In genomic region chr17:73487380-73487779, GRCm38 (mm10) we compare ENCODE assay signal across 20 mouse cellular contexts.
DNase-seq lines count a peak whose midpoint lies in the region; ATAC-seq and TF ChIP-seq lines count a peak whose summit lies in the region.
"Had no signal": no experiment of that assay in that cellular context is flagged by ENCODE, and none has a peak within 500 bp of the region (broad histone marks: within the 10 kb centered on the region; RNA-seq: fewer than 3 reads in every experiment).

No protein-coding gene starts in this region.

- no peak for TF ChIP-seq EP300 in liver, postnatal 0 days (IDR thresholded peaks at IDR 0.05; ENCODE audit: low read depth)

- ATAC-seq in midbrain, embryonic 13.5 days = peak; percentile 55
- ATAC-seq in midbrain, embryonic 11.5 days (ENCODE audit: low FRiP score) = no peak
- peak; percentile 42 for ATAC-seq in hindbrain, embryonic 14.5 days (ENCODE audit: low FRiP score)
- peak; percentile 49; the same call in 1 of the 2 replicates for ATAC-seq in midbrain, embryonic 16.5 days
- no peak for ATAC-seq in liver, postnatal 0 days
- ATAC-seq: intestine, embryonic 15.5 days had no signal

- H3K27ac ChIP-seq in midbrain, embryonic 13.5 days = peak overlapping the region; percentile 68; the same call in 1 of the 2 replicates
- no peak overlapping the region for H3K27ac ChIP-seq in midbrain, embryonic 11.5 days (ENCODE audit: low read depth, low read length)
- H3K27ac ChIP-seq in hindbrain, embryonic 14.5 days = peak overlapping the region; percentile 74
- peak overlapping the region; percentile 51 for H3K27ac ChIP-seq in midbrain, embryonic 16.5 days (ENCODE audit: low read length)
- H3K27ac ChIP-seq in liver, postnatal 0 days (ENCODE audit: low read depth) = no peak overlapping the region
- H3K27ac ChIP-seq: embryonic facial prominence, embryonic 12.5 days; heart, embryonic 13.5 days; intestine, embryonic 15.5 days; liver, embryonic 13.5 days had no signal

- peaks cover 29% of the 10 kb centered on the region for H3K4me1 ChIP-seq in midbrain, embryonic 13.5 days (replicated peaks)
- no peaks in the 10 kb centered on the region for H3K4me1 ChIP-seq in midbrain, embryonic 11.5 days (ENCODE audit: control insufficient read depth, insufficient read depth, low read length)
- H3K4me1 ChIP-seq in hindbrain, embryonic 14.5 days (replicated peaks; ENCODE audit: control insufficient read depth, insufficient read depth, low read length) = peaks cover 12% of the 10 kb centered on the region; the same call in 1 of the 2 replicates
- H3K4me1 ChIP-seq in midbrain, embryonic 16.5 days (ENCODE audit: control insufficient read depth, insufficient read depth, low read length) = peaks cover 19% of the 10 kb centered on the region
- no peaks in the 10 kb centered on the region for H3K4me1 ChIP-seq in liver, postnatal 0 days (ENCODE audit: insufficient read depth)
- H3K4me1 ChIP-seq: embryonic facial prominence, embryonic 12.5 days; heart, embryonic 13.5 days; intestine, embryonic 15.5 days; liver, embryonic 13.5 days; midbrain, embryonic 12.5 days had no signal

- 0 out of 2 replicates have a peak overlapping the region, but pooled peaks have one; percentile 37 for H3K4me2 ChIP-seq in midbrain, embryonic 13.5 days (replicated peaks)
- H3K4me2 ChIP-seq in midbrain, embryonic 11.5 days = no peak overlapping the region
- H3K4me2 ChIP-seq in hindbrain, embryonic 14.5 days (replicated peaks) = peak overlapping the region; percentile 19
- H3K4me2 ChIP-seq in midbrain, embryonic 16.5 days (ENCODE audit: low read length) = peak overlapping the region; percentile 33
- H3K4me2 ChIP-seq in liver, postnatal 0 days (ENCODE audit: low read depth, low read length) = no peak overlapping the region
- H3K4me2 ChIP-seq: embryonic facial prominence, embryonic 12.5 days; heart, embryonic 13.5 days; intestine, embryonic 15.5 days; liver, embryonic 13.5 days; midbrain, embryonic 12.5 days had no signal

- no peak overlapping the region for H3K9ac ChIP-seq in midbrain, embryonic 13.5 days (replicated peaks)
- H3K9ac ChIP-seq in midbrain, embryonic 11.5 days (ENCODE audit: low read length) = no peak overlapping the region
- H3K9ac ChIP-seq in hindbrain, embryonic 14.5 days = no peak overlapping the region
- no peak overlapping the region for H3K9ac ChIP-seq in midbrain, embryonic 16.5 days (ENCODE audit: low read depth, low read length)
- H3K9ac ChIP-seq in liver, postnatal 0 days (replicated peaks) = no peak overlapping the region
- H3K9ac ChIP-seq: embryonic facial prominence, embryonic 12.5 days; heart, embryonic 13.5 days; intestine, embryonic 15.5 days; liver, embryonic 13.5 days; midbrain, embryonic 12.5 days had no signal

- no peaks in the 10 kb centered on the region for H3K36me3 ChIP-seq in midbrain, embryonic 13.5 days
- no peaks in the 10 kb centered on the region for H3K36me3 ChIP-seq in midbrain, embryonic 11.5 days (ENCODE audit: control insufficient read depth, insufficient read depth, low read length)
- H3K36me3 ChIP-seq in hindbrain, embryonic 14.5 days (replicated peaks; ENCODE audit: control insufficient read depth, insufficient read depth) = no peaks in the 10 kb centered on the region
- no peaks in the 10 kb centered on the region for H3K36me3 ChIP-seq in midbrain, embryonic 16.5 days (ENCODE audit: control insufficient read depth, insufficient read depth, low read length)
- no peaks in the 10 kb centered on the region for H3K36me3 ChIP-seq in liver, postnatal 0 days (replicated peaks; ENCODE audit: insufficient read depth, low read length)
- H3K36me3 ChIP-seq: embryonic facial prominence, embryonic 12.5 days; heart, embryonic 13.5 days; intestine, embryonic 15.5 days; liver, embryonic 13.5 days; midbrain, embryonic 12.5 days had no signal

- H3K9me3 ChIP-seq in midbrain, embryonic 13.5 days = no peaks in the 10 kb centered on the region
- no peaks in the 10 kb centered on the region for H3K9me3 ChIP-seq in midbrain, embryonic 11.5 days (ENCODE audit: control insufficient read depth, low read length)
- no peaks in the 10 kb centered on the region for H3K9me3 ChIP-seq in hindbrain, embryonic 14.5 days (ENCODE audit: control insufficient read depth, low read length)
- H3K9me3 ChIP-seq in midbrain, embryonic 16.5 days (replicated peaks; ENCODE audit: control insufficient read depth, low read length, poor library complexity, severe bottlenecking) = no peaks in the 10 kb centered on the region
- H3K9me3 ChIP-seq in liver, postnatal 0 days (ENCODE audit: low read length) = no peaks in the 10 kb centered on the region
- H3K9me3 ChIP-seq: embryonic facial prominence, embryonic 12.5 days; heart, embryonic 13.5 days; intestine, embryonic 15.5 days; liver, embryonic 13.5 days; midbrain, embryonic 12.5 days had no signal

- WGBS in midbrain, embryonic 13.5 days = 58% methylated on average over 3 of the region's 3 CpGs
- 83% methylated on average over 3 of the region's 3 CpGs for WGBS in midbrain, embryonic 11.5 days
- 45% methylated on average over 3 of the region's 3 CpGs for WGBS in hindbrain, embryonic 14.5 days
- 57% methylated on average over 3 of the region's 3 CpGs for WGBS in midbrain, embryonic 16.5 days
- WGBS in liver, postnatal 0 days (ENCODE audit: insufficient replicate concordance) = 58% methylated on average over 3 of the region's 3 CpGs

- H3K4me3 ChIP-seq in midbrain, embryonic 13.5 days (replicated peaks) = no peak overlapping the region
- no peak overlapping the region for H3K4me3 ChIP-seq in midbrain, embryonic 11.5 days (ENCODE audit: low read depth, low read length)
- no peak overlapping the region for H3K4me3 ChIP-seq in hindbrain, embryonic 14.5 days (replicated peaks; ENCODE audit: low read length)
- H3K4me3 ChIP-seq in midbrain, embryonic 16.5 days (ENCODE audit: low read depth, low read length) = no peak overlapping the region
- H3K4me3 ChIP-seq in liver, postnatal 0 days (ENCODE audit: low read depth, low read length) = no peak overlapping the region
- H3K4me3 ChIP-seq: embryonic facial prominence, embryonic 12.5 days; heart, embryonic 13.5 days; intestine, embryonic 15.5 days; liver, embryonic 13.5 days; midbrain, embryonic 12.5 days; myocyte had no signal

- no peaks in the 10 kb centered on the region for H3K27me3 ChIP-seq in midbrain, embryonic 13.5 days
- H3K27me3 ChIP-seq in midbrain, embryonic 11.5 days (ENCODE audit: control insufficient read depth, insufficient read depth, low read length) = no peaks in the 10 kb centered on the region
- H3K27me3 ChIP-seq in hindbrain, embryonic 14.5 days (ENCODE audit: control insufficient read depth, insufficient read depth, low read length) = no peaks in the 10 kb centered on the region
- H3K27me3 ChIP-seq in midbrain, embryonic 16.5 days (ENCODE audit: control insufficient read depth, insufficient read depth, low read depth, low read length) = no peaks in the 10 kb centered on the region
- H3K27me3 ChIP-seq in liver, postnatal 0 days (ENCODE audit: insufficient read depth, low read length) = no peaks in the 10 kb centered on the region
- H3K27me3 ChIP-seq: embryonic facial prominence, embryonic 12.5 days; heart, embryonic 13.5 days; intestine, embryonic 15.5 days; liver, embryonic 13.5 days; midbrain, embryonic 12.5 days; Patski had no signal

- TF ChIP-seq CTCF in liver, postnatal 0 days (IDR thresholded peaks at IDR 0.05; ENCODE audit: low read depth) = no peak

- no peak for DNase-seq in midbrain, embryonic 11.5 days (ENCODE audit: low spot score, missing footprints)
- peak; percentile 44 for DNase-seq in hindbrain, embryonic 14.5 days (ENCODE audit: low spot score)
- no peak for DNase-seq in liver, postnatal 0 days
- no peak for DNase-seq in layer of hippocampus, adult 18-20 months (ENCODE audit: low spot score in 2 of 2)
- no peak for DNase-seq in left cerebral cortex, adult 18-20 months (ENCODE audit: low spot score in 2 of 2)
- DNase-seq: cerebellum, adult 11 months; cerebellum, adult 9-11 months; liver, embryonic 13.5 days; lung, adult 2 months; right cerebral cortex, postnatal 4 days; thymus, adult 2 months; thymus, postnatal 36 days had no signal

Comparison
In these comparisons a context has a peak if more than half of its experiments do, and no peak if none do; other contexts are left out.
1. ATAC-seq: peak in midbrain, embryonic 13.5 days (single experiment), hindbrain, embryonic 14.5 days (single experiment) and midbrain, embryonic 16.5 days (single experiment); none in midbrain, embryonic 11.5 days (single experiment) and liver, postnatal 0 days (single experiment).
2. H3K27ac ChIP-seq: peak in midbrain, embryonic 13.5 days (single experiment), hindbrain, embryonic 14.5 days (single experiment) and midbrain, embryonic 16.5 days (single experiment); none in midbrain, embryonic 11.5 days (single experiment) and liver, postnatal 0 days (single experiment).
3. H3K4me2 ChIP-seq: peak in midbrain, embryonic 13.5 days (single experiment), hindbrain, embryonic 14.5 days (single experiment) and midbrain, embryonic 16.5 days (single experiment); none in midbrain, embryonic 11.5 days (single experiment) and liver, postnatal 0 days (single experiment).